ENCODE assay signal across 9 mouse cellular contexts in genomic region chr13:107837206-107837952, GRCm38 (mm10).
DNase-seq lines count a peak whose midpoint lies in the region.
"Had no signal": no experiment of that assay in that cellular context is flagged by ENCODE, and none has a peak within 500 bp of the region (broad histone marks: within the 10 kb centered on the region; RNA-seq: fewer than 3 reads in every experiment).

No protein-coding gene starts in this region.

- H3K36me3 ChIP-seq in megakaryocyte, embryonic 14.5 days (replicated peaks; ENCODE audit: low read length) = peaks cover 26% of the 10 kb centered on the region

- H3K4me1 ChIP-seq in megakaryocyte, embryonic 14.5 days = peaks cover 74% of the 10 kb centered on the region

- no peaks in the 10 kb centered on the region for H3K9me3 ChIP-seq in megakaryocyte, embryonic 14.5 days

- peak; percentile 17 to 23 for DNase-seq in heart, adult 18-20 months
- DNase-seq in heart, postnatal 36 days = no peak
- DNase-seq in retina, postnatal 1 day = peak; percentile 37
- DNase-seq in retina, embryonic 14.5 days (ENCODE audit: low spot score) = no peak
- no peak for DNase-seq in gastrocnemius, postnatal 25 days
- no peak for DNase-seq in kidney, adult 8-10 months
- no peak for DNase-seq in lung, postnatal 25 days (ENCODE audit: low spot score)

- no peaks in the 10 kb centered on the region for H3K27me3 ChIP-seq in megakaryocyte, embryonic 14.5 days (replicated peaks)
- H3K27me3 ChIP-seq: CH12.LX had no signal

- intact Hi-C loops in heart, postnatal 36 days (cut with DNase I) = loop anchor here (10.0 kb wide), 1 partner anchor 1607 kb away; no protein-coding TSS in a partner anchor

- peak overlapping the region; percentile 77 for H3K4me3 ChIP-seq in megakaryocyte, embryonic 14.5 days (replicated peaks)

Comparison
In these comparisons a context has a peak if more than half of its experiments do, and no peak if none do; other contexts are left out.
1. DNase-seq: peak in heart, adult 18-20 months (2 of 2) and retina, postnatal 1 day (single experiment); none in heart, postnatal 36 days (0 of 2), retina, embryonic 14.5 days (single experiment), gastrocnemius, postnatal 25 days (single experiment), kidney, adult 8-10 months (0 of 2) and lung, postnatal 25 days (single experiment).